Mouse (Mus musculus) spleen, adult 2 months (tissue): ENCODE measurements around the gene Zfp719. TPM values are rescaled to one million over a fixed set of nuclear protein-coding genes. Genes with fewer than 3 reads are reported as not detected.

ENCODE experiments used
- DNase-seq, 2 experiments: peaks; one replicate each; pipeline versions ENCODE4 v3.0.0 to v3.0.0-alpha.2; 2012 to 2021; ENCODE audit warnings: low spot score in 2 of 2, low read depth in 1 of 2
- H3K27ac ChIP-seq: fragments of 200-500 bp; 2 replicates; pipeline ENCODE4 v1.5.1; 2012; ENCODE audit warnings: low read length, inconsistent platforms; ENCODE audit not compliant: insufficient read depth
- H3K27me3 ChIP-seq: fragments of 200-500 bp; 2 replicates; pipeline ENCODE4 v1.6.1; 2012; ENCODE audit warnings: mild to moderate bottlenecking, moderate library complexity, low read length, inconsistent platforms; ENCODE audit not compliant: control insufficient read depth, insufficient read depth
- H3K36me3 ChIP-seq: fragments of 200-500 bp; 2 replicates; pipeline ENCODE4 v1.6.1; 2012; ENCODE audit warnings: mild to moderate bottlenecking, low read length, inconsistent platforms; ENCODE audit not compliant: control insufficient read depth, insufficient read depth
- H3K4me1 ChIP-seq: fragments of 200-500 bp; 2 replicates; pipeline ENCODE4 v1.6.1; 2011; ENCODE audit warnings: inconsistent platforms; ENCODE audit not compliant: control insufficient read depth, insufficient read depth, insufficient read length
- H3K4me3 ChIP-seq: fragments of 200-500 bp; 2 replicates; pipeline ENCODE4 v1.5.1; 2011; ENCODE audit warnings: mild to moderate bottlenecking, inconsistent platforms; ENCODE audit not compliant: insufficient read depth, insufficient read length; ENCODE audit errors: extremely low read depth
- CTCF ChIP-seq: fragments of 200-500 bp; IDR thresholded peaks from 2 replicates; pipeline ENCODE4 v1.5.1; 2011; ENCODE audit warnings: mild to moderate bottlenecking, inconsistent platforms; ENCODE audit not compliant: insufficient read depth, insufficient read length, insufficient replicate concordance; ENCODE audit errors: extremely low read depth
- POLR2A ChIP-seq: fragments of 200-500 bp; IDR thresholded peaks from 2 replicates; pipeline ENCODE4 v1.6.1; 2011; ENCODE audit warnings: low read depth, low read length, inconsistent platforms
- WGBS: fragments of 180-500 bp; shearing (Covaris S2); methylation state at CpG from one replicate; pipeline ENCODE4 v1.1.7; 2018; 5-methylcytosine and 5-hydroxymethylcytosine counted together
- polyA plus RNA-seq: library from polyadenylated mRNA; depleted of rRNA; stranded (reverse); fragments of >200 nt; gene quantifications from 2 replicates; pipeline ENCODE4 v1.2.3, GENCODE M21; 2012; rRNA removed

Gene Zfp719
- polyA plus RNA-seq: 0.78 and 1.5 TPM in 2 replicates

DNA sequence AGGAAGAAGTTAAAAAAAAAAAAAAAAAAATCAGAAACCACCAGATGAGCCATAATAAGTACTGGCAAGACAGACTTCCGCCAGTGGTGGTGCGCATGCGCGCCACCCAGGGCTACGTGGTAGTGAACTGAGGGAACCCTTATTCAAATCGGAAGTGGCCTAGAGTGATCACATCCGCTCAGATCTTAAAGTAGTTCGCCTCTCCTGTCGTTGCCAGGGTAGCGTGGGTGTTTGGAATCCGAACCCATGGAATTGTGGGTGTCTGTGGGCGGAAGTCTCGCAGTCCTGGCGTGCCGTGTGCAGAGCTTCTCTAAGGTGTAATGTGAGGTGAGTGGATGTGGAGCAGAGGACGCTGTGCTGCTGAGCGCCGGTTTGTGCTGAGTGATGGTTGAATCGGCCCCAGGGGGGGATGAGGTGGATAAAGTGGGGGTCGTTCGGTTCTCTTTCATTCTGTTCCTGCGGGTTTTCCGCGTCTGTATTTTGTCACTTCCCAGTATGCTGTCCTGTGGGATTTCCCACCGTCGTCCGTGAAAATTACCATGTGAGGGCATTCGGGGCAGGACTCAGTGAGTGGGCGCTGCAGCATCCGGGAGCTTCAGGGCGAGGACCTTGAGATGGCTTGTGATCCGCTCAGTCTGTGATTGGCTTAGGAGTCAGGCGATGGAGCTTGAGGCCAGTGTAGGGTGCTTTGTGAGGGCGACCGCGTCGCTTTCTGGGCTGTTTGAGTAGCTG, at the start of gene Zfp719:
TSS of gene Zfp719 (plus strand) at position 171 of the 732 bp plus-strand sequence.
- Histone ChIP-seq H3K36me3 (peaks cover 6% of the 10 kb centered on the region; the same call in 1 of the 2 replicates), H3K27ac (peak within 1 kb of the TSS; percentile 77), H3K4me1 (peaks cover 4% of the 10 kb centered on the region; the same call in 1 of the 2 replicates), H3K4me3 (peak within 1 kb of the TSS; percentile 74), H3K27me3 (no peaks in the 10 kb centered on the region)
- peak; percentile 85 to 95 for DNase-seq
- under 1% methylated on average over 37 of the region's 37 CpGs for WGBS
- TF ChIP-seq POLR2A: no peak
- no peak for TF ChIP-seq CTCF

DNA sequence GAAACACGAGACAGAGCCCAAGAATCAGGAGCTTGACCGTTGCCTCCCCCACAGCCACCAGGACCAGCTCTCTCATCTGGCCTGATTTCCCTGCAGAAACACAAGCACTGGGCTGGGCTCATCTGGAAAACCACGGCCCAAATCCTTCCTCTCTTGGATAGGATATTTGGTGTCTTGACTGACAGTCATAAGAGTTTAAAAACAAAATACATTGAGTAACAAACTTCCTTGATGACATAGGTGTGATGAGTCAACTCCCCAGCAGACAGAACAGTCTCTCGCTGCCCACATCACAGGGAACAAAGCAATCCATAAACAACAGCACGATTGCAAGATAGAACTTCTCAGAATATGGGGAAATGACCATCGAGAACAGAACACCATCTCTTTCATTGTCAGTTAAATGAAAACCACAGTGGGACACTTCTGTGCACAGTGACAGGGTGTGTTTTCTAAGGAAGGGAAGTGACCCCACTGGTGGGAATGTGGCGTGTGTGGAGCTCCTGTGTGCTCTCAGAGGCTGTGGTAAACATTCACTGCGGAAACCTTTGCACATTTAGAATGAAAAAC, 49.1 kb upstream of the Zfp719 start:
- Histone ChIP-seq H3K27me3 (no peaks in the 10 kb centered on the region), H3K27ac (no peak overlapping the region), H3K36me3 (no peaks in the 10 kb centered on the region), H3K4me3 (no peak overlapping the region), H3K4me1 (no peaks in the 10 kb centered on the region)
- DNase-seq: no peak
- 36% methylated on average over 8 of the region's 8 CpGs for WGBS
- no peak for TF ChIP-seq POLR2A
- TF ChIP-seq CTCF: no peak

DNA sequence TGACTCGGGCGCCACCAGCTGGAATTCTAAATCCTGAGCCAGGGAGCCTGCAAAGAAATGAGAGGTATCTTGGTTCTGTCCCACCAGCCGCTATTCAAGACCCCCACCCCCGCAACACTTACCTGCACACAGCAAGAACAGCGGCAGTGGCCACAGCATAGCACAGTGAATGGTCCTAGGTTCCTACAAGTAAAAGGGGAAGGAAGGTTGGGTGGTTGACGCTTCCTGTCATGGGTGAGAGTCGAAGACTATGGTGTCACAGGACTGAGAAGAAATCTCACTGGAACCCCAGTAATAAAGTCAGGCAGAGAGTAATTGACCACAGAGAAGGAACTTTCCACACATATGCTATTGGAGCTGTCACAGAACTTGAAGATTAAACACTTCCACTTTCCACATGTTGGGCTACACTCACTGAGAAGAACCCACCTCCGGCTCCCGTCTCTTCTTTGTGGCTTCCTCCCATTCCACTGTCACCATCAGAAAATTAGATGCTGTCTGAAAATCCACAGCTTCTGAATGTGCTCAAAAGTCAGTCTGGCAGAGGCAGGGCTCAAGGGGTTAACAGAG, 46.4 kb upstream of the Zfp719 start:
- 14% methylated on average over 9 of the region's 9 CpGs for WGBS
- DNase-seq: peak in 1 of 2 experiments; percentile 15
- no peaks in the 10 kb centered on the region for H3K36me3 ChIP-seq
- no peak overlapping the region for H3K4me3 ChIP-seq
- H3K27ac ChIP-seq: no peak overlapping the region
- H3K4me1 ChIP-seq: no peaks in the 10 kb centered on the region
- no peak for TF ChIP-seq CTCF
- TF ChIP-seq POLR2A: no peak
- H3K27me3 ChIP-seq: no peaks in the 10 kb centered on the region

DNA sequence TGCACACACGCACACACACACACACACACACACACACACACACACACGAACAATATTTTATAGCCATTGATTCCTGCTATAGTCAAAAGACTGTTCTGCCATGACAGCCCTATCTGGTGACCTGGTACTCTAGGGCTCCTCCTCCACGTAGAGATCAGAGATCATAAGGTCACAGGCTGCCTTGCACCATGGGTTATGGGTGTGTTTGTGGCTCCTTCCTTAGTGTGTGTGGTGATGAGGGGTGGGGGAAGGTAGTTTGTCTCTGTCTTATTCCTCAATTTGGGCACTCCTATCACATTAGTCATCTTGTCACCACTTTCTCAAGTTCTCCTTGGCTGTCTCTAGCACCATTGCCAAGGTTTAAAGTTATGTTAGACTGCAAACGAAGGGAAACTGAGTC, 40.9 kb upstream of the Zfp719 start:
- TF ChIP-seq CTCF (no peak), POLR2A (no peak)
- WGBS: 75% methylated on average over 4 of the region's 4 CpGs
- DNase-seq: no peak
- no peak overlapping the region for H3K27ac ChIP-seq
- no peak overlapping the region for H3K4me3 ChIP-seq
- no peaks in the 10 kb centered on the region for H3K4me1 ChIP-seq
- no peaks in the 10 kb centered on the region for H3K36me3 ChIP-seq
- H3K27me3 ChIP-seq: no peaks in the 10 kb centered on the region

DNA sequence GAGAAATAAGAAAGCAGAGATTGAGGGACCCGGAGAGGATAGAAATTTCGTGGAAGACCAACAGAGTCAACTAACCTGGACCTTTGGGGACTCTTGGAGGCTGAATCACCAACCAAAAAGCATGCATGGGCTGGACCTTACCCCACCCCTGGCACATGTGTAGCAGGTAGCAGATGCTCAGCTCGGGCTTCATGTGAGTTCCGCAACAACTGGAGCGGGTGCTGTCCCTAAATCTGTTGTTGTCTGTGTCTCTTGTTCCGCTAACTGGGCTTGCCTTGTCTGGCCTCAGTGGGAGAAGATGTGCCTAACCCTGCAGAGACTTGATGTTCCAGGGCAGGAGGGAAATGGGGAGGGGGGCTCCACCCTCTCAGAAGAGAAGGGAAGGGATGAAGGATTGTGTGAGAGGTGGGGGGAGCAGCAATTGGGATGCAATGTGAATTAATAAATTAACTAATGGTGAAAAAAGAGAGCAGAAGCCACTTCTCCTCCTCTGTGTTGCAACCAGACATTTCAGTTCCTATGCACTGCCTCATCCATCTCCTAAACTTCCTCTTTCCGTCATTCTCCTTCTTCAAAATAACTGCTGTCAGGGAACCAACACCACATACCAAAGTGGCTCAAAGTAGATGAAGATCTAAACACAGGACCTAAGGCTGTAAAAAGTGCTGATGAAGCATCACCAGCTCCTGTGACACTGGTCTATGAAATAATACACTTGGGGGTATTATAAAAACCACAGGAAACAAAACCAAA, 35.0 kb upstream of the Zfp719 start, which contains the start of gene Cd33:
TSS of gene Cd33 (minus strand) at position 204 of the 753 bp plus-strand sequence.
- no peaks in the 10 kb centered on the region; the same call in 1 of the 2 replicates for H3K4me1 ChIP-seq
- DNase-seq: no peak
- no peak within 1 kb of the TSS for H3K4me3 ChIP-seq
- H3K27ac ChIP-seq: no peak within 1 kb of the TSS
- WGBS: 57% methylated on average over 7 of the region's 7 CpGs
- no peaks in the 10 kb centered on the region for H3K27me3 ChIP-seq
- no peaks in the 10 kb centered on the region for H3K36me3 ChIP-seq
- TF ChIP-seq POLR2A: no peak
- TF ChIP-seq CTCF: no peak

DNA sequence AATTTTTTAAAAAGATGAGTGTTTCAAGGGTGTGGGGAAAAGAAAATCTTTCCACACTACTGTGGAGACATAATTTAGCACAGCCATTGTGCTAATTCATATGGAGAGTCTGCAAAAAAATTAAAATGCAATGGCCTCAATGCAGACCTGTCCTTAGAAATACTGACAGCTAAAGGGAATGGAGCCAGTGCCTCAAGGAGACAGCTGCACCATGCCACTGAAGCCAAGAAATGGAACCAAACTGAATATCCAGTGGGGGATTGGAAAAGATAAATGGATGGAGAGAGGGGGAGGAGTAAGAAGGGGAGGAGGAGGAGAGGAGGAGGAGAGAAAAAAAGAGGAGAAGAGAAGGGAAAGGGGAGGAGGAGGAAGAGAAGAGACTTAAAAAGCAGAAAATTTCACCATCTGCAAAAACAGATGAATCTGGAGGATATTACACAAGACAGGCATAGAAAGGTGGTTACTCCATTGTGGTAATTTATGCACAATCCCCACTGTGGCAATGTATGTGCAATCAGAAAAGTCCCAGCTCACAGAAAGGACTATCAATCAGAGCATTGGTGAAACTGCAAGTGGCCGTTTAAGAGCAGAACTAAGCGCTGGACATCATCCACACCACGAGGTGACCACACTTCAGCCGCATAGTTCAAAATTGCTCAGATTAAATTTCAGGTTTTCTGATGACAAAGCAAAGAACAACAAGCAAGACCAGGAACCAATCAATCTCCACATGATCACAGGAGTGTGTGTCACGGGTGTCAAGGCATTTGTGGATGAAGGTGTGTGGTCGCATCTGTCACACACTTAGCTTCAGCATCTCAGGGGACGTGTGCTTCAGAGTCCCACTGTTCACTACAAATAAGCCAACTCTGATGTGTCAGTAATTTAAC, 33.5 kb upstream of the Zfp719 start:
- Histone ChIP-seq H3K4me3 (no peak overlapping the region), H3K27ac (no peak overlapping the region), H3K36me3 (no peaks in the 10 kb centered on the region), H3K4me1 (no peaks in the 10 kb centered on the region; the same call in 1 of the 2 replicates), H3K27me3 (no peaks in the 10 kb centered on the region)
- WGBS: 73% methylated on average over 7 of the region's 7 CpGs
- TF ChIP-seq CTCF (no peak), POLR2A (no peak)
- no peak for DNase-seq
